Mouse (Mus musculus): Measurements from ENCODE around the gene Asxl2. TPM values are rescaled to one million over a fixed set of nuclear protein-coding genes. Genes with fewer than 3 reads are reported as not detected.

The Asxl2 gene
- polyA plus RNA-seq, 1 experiment from 2014 or later, result 19.4 TPM

DNA sequence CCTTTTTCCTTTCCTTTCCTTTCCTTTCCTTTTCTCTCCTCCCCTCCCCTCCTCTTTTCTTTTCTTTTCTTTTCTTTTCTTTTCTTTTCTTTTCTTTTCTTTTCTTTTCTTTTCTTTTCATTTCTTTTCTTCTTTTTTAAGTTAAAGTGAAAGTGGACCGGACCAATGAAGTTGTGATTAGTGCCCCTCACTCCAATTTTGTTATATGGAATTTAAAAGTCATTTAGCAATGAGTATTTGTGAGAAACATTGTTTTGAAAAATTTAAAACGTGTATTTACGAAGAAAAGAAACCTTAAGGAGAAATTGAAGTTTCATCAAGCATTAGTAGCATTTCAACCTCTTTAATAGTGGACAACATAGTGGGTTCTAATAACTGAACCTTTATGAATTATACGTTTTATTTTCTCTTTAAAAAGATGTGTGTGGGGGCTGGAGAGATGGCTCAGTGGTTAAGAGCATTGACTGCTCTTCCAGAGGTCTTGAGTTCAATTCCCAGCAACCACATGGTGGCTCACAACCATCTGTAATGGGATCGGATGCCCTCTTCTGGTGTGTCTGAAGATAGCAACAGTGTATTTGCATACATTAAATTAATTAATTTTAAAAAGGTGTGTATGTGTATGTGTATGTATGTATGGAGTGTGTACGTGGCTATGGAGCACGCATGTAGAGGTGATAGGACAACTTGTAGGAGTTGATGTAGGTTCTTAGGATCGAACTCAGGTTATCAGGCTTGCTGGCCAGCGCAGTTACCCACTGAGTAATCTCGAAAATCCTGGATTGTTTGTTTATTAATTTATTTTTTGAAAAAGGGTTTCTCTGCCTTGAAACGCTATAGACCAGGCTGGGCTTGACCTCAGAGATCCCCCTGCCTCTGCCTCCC is 1.5 kb downstream of the Asxl2 start:
- Histone ChIP-seq H3K9me3 (no peaks in the 10 kb centered on the region), H3K27ac (peak overlapping the region; percentile 96; the same call in 1 of the 2 replicates), H3K4me1 (replicated peaks) (peaks cover 15% of the 10 kb centered on the region), H3K36me3 (peaks cover 1% of the 10 kb centered on the region; the same call in 1 of the 2 replicates), H3K4me2 (peak overlapping the region; percentile 61), H3K4me3 (replicated peaks) (peak overlapping the region; percentile 78), H3K27me3 (no peaks in the 10 kb centered on the region), H3K9ac (replicated peaks) (no peak overlapping the region)
- WGBS, result 65% methylated on average over 11 of the region's 11 CpGs
- no peak for ATAC-seq (ENCODE audit: insufficient number of reproducible peaks, insufficient read depth, low FRiP score, low TSS enrichment, low read depth)

GRCm38 (mm10) chr12:3429681-3430442 is 3.2 kb downstream of the Asxl2 start:
- H3K9ac ChIP-seq (replicated peaks), result no peak overlapping the region
- ATAC-seq (ENCODE audit: insufficient number of reproducible peaks, insufficient read depth, low FRiP score, low TSS enrichment, low read depth), result no peak
- WGBS, result 87% methylated on average over 2 of the region's 2 CpGs
- H3K4me1 ChIP-seq (replicated peaks), result peaks cover 11% of the 10 kb centered on the region
- no peaks in the 10 kb centered on the region for H3K27me3 ChIP-seq
- H3K9me3 ChIP-seq, result no peaks in the 10 kb centered on the region
- H3K36me3 ChIP-seq, result no peaks in the 10 kb centered on the region
- no peak overlapping the region for H3K4me3 ChIP-seq (replicated peaks)
- no peak overlapping the region for H3K4me2 ChIP-seq
- H3K27ac ChIP-seq, result no peak overlapping the region

DNA sequence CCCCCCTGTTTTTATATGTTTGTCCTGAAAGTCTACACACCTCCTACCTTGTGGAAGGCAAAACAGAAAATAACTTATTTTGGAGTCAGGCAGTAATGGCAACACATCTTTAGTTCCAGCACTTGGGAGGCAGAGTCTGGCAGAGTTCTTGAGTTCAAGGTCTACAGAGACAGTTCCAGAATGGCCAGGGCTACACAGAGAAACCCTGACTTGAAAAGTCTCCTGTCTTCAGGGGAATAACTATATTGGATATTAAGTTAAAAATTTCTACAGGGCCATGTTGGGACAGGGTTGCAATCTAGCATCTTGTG is 3.7 kb downstream of the Asxl2 start:
- H3K9me3 ChIP-seq, result no peaks in the 10 kb centered on the region
- no peak for ATAC-seq (ENCODE audit: insufficient number of reproducible peaks, insufficient read depth, low FRiP score, low TSS enrichment, low read depth)
- H3K27me3 ChIP-seq, result no peaks in the 10 kb centered on the region
- H3K4me1 ChIP-seq (replicated peaks), result peaks cover 8% of the 10 kb centered on the region
- H3K27ac ChIP-seq, result no peak overlapping the region
- no peaks in the 10 kb centered on the region for H3K36me3 ChIP-seq
- no peak overlapping the region for H3K4me3 ChIP-seq (replicated peaks)
- no peak overlapping the region for H3K9ac ChIP-seq (replicated peaks)
- H3K4me2 ChIP-seq, result no peak overlapping the region

GRCm38 (mm10) chr12:3430985-3431384 is 4.3 kb downstream of the Asxl2 start:
- Histone ChIP-seq H3K27me3 (no peaks in the 10 kb centered on the region), H3K4me2 (no peak overlapping the region), H3K9me3 (no peaks in the 10 kb centered on the region), H3K4me1 (replicated peaks) (peaks cover 4% of the 10 kb centered on the region; the same call in 1 of the 2 replicates), H3K4me3 (replicated peaks) (no peak overlapping the region), H3K9ac (replicated peaks) (no peak overlapping the region), H3K36me3 (no peaks in the 10 kb centered on the region), H3K27ac (no peak overlapping the region)
- ATAC-seq (ENCODE audit: insufficient number of reproducible peaks, insufficient read depth, low FRiP score, low TSS enrichment, low read depth), result no peak

DNA sequence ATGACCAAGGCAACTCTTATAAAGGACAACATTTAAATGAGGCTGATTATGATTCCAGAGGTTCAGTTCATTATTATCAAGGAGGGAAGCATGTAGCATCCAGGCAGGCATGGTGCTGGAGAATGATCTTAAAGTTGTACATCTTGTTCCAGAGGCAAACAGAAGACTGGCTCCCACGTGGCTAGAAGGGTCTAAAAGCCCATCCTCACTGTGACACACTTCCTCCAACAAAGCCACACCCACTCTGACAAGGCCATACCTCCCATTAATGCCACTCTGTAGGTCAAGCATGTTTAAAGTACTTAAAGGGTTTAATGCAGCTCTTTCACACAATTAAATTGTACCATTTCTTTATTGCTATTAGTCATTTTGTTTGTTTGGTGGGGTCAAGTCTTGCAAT is 7.1 kb downstream of the Asxl2 start:
- Histone ChIP-seq H3K9me3 (no peaks in the 10 kb centered on the region; the same call in 1 of the 2 replicates), H3K4me3 (replicated peaks) (no peak overlapping the region), H3K27me3 (no peaks in the 10 kb centered on the region), H3K4me1 (replicated peaks) (no peaks in the 10 kb centered on the region), H3K9ac (replicated peaks) (no peak overlapping the region), H3K27ac (no peak overlapping the region), H3K36me3 (peaks cover 3% of the 10 kb centered on the region; the same call in 1 of the 2 replicates), H3K4me2 (no peak overlapping the region)
- ATAC-seq (ENCODE audit: insufficient number of reproducible peaks, insufficient read depth, low FRiP score, low TSS enrichment, low read depth), result no peak
- 64% methylated on average over 1 of the region's 1 CpGs for WGBS

DNA sequence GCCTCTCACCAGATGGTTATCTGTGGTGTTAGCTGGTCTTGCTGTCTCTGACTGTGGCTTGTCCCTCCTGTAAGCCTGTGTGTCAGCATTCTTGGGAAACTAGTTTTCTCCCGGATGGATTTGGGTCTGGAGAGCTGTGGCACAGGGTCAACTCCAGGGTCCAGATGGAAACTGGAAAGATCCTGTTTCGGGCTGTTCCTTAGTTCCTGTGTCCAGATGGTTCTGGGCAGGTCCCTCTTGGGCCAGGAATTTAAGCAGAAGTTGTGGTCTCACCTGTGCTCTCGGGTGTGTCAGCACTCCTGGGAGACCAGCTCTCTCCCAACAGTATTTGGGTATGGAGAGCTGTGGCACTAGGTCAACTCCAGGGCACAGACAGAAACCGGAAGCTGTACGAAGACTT is 9.8 kb downstream of the Asxl2 start:
- peaks cover 3% of the 10 kb centered on the region; the same call in 1 of the 2 replicates for H3K36me3 ChIP-seq
- no peaks in the 10 kb centered on the region for H3K4me1 ChIP-seq (replicated peaks)
- ATAC-seq (ENCODE audit: insufficient number of reproducible peaks, insufficient read depth, low FRiP score, low TSS enrichment, low read depth), result no peak
- no peak overlapping the region for H3K4me2 ChIP-seq
- no peak overlapping the region for H3K4me3 ChIP-seq (replicated peaks)
- H3K27me3 ChIP-seq, result no peaks in the 10 kb centered on the region
- no peak overlapping the region for H3K27ac ChIP-seq
- H3K9ac ChIP-seq (replicated peaks), result no peak overlapping the region
- H3K9me3 ChIP-seq, result no peaks in the 10 kb centered on the region; the same call in 1 of the 2 replicates
- 88% methylated on average over 5 of the region's 5 CpGs for WGBS

DNA sequence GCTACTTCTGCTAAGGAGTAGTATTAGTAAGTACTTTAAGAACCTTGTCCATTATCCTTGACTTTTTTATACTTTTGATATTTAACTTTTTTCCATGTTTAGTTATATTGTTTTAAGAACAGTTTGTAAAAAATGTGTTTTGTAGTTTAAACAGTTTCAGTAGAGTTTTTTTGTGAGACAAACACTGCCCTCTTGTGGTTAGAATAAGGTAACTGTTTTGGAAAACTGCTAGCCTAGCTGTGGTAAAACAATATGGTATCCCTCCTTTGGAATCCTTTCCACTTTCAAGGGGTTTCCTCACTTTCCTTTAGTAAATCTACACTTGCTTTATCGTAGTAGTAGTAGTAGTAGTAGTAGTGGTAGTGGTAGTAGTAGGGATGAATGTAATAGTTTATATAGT is 11.2 kb downstream of the Asxl2 start:
- 94% methylated on average over 1 of the region's 1 CpGs for WGBS
- no peak overlapping the region for H3K27ac ChIP-seq
- H3K9ac ChIP-seq (replicated peaks), result no peak overlapping the region
- no peaks in the 10 kb centered on the region for H3K27me3 ChIP-seq
- H3K4me2 ChIP-seq, result no peak overlapping the region
- ATAC-seq (ENCODE audit: insufficient number of reproducible peaks, insufficient read depth, low FRiP score, low TSS enrichment, low read depth), result no peak
- no peaks in the 10 kb centered on the region; the same call in 1 of the 2 replicates for H3K9me3 ChIP-seq
- H3K4me3 ChIP-seq (replicated peaks), result no peak overlapping the region
- H3K4me1 ChIP-seq (replicated peaks), result no peaks in the 10 kb centered on the region
- H3K36me3 ChIP-seq, result peaks cover 4% of the 10 kb centered on the region

GRCm38 (mm10) chr12:3440916-3441315 is 14.3 kb downstream of the Asxl2 start:
- Histone ChIP-seq H3K27ac (no peak overlapping the region), H3K36me3 (peaks cover 12% of the 10 kb centered on the region), H3K4me3 (replicated peaks) (no peak overlapping the region), H3K27me3 (no peaks in the 10 kb centered on the region), H3K9me3 (no peaks in the 10 kb centered on the region; the same call in 1 of the 2 replicates), H3K4me2 (no peak overlapping the region), H3K4me1 (replicated peaks) (no peaks in the 10 kb centered on the region), H3K9ac (replicated peaks) (no peak overlapping the region)
- ATAC-seq (ENCODE audit: insufficient number of reproducible peaks, insufficient read depth, low FRiP score, low TSS enrichment, low read depth), result no peak
- WGBS, result 81% methylated on average over 2 of the region's 2 CpGs

DNA sequence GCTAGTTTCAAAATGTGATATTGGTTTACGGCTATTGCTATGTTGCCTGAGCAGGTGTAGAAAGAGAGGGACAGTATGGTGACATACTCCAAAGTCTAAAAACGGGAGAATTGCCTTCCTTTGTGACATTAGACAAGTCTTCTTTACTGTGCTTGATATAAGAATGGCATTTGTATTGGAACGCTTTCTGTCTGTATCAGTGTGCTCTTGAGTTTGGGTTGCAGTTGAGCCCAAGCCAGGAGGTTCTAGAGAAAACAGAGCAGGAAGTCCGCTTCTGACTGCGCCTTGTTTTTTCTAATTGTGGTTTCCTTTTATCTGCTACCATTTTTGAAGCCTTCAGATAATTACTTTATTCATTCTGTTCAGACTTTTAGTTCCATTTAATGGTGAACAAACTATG is 14.7 kb downstream of the Asxl2 start:
- no peaks in the 10 kb centered on the region for H3K4me1 ChIP-seq (replicated peaks)
- no peak overlapping the region for H3K4me3 ChIP-seq (replicated peaks)
- WGBS, result 88% methylated on average over 5 of the region's 5 CpGs

GRCm38 (mm10) chr12:3453554-3453953 is 26.9 kb downstream of the Asxl2 start:
- Histone ChIP-seq H3K4me3 (replicated peaks) (no peak overlapping the region), H3K9me3 (no peaks in the 10 kb centered on the region), H3K36me3 (peaks cover 51% of the 10 kb centered on the region), H3K27ac (no peak overlapping the region), H3K9ac (replicated peaks) (no peak overlapping the region), H3K4me1 (replicated peaks) (no peaks in the 10 kb centered on the region), H3K4me2 (no peak overlapping the region), H3K27me3 (no peaks in the 10 kb centered on the region)
- ATAC-seq (ENCODE audit: insufficient number of reproducible peaks, insufficient read depth, low FRiP score, low TSS enrichment, low read depth), result no peak
- 96% methylated on average over 3 of the region's 3 CpGs for WGBS

More for the DNA sequence above, 14.7 kb downstream of the Asxl2 start:
- H3K27ac ChIP-seq, result no peak overlapping the region
- no peak for ATAC-seq (ENCODE audit: insufficient number of reproducible peaks, insufficient read depth, low FRiP score, low TSS enrichment, low read depth)
- no peak overlapping the region for H3K9ac ChIP-seq (replicated peaks)
- no peaks in the 10 kb centered on the region for H3K27me3 ChIP-seq
- H3K9me3 ChIP-seq, result no peaks in the 10 kb centered on the region; the same call in 1 of the 2 replicates
- no peak overlapping the region for H3K4me2 ChIP-seq
- H3K36me3 ChIP-seq, result peaks cover 12% of the 10 kb centered on the region

DNA sequence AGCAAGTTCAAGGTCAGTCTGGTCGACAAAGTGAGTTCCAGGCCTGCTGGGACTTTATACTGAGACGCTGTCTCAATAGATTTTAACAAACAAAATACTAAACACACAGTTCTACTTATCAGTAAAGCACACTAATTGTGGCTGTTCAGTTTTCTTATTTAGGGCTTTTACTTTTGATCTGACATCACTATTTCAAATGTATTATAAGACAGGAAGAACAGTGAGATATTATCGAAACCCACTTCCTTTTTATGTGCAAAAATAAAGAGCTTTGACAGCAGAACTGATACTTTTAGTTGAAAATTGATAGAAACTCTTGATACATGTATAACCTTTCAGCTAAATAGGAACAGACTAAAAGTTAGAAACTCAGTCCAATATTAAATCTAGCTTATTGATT is 36.4 kb downstream of the Asxl2 start:
- Histone ChIP-seq H3K4me2 (no peak overlapping the region), H3K27me3 (no peaks in the 10 kb centered on the region), H3K9ac (replicated peaks) (no peak overlapping the region), H3K9me3 (no peaks in the 10 kb centered on the region), H3K4me3 (replicated peaks) (no peak overlapping the region), H3K27ac (no peak overlapping the region), H3K4me1 (replicated peaks) (no peaks in the 10 kb centered on the region), H3K36me3 (peaks cover 38% of the 10 kb centered on the region)
- WGBS, result 96% methylated on average over 3 of the region's 3 CpGs
- ATAC-seq (ENCODE audit: insufficient number of reproducible peaks, insufficient read depth, low FRiP score, low TSS enrichment, low read depth), result no peak

Data from limb, embryonic 12.5 days (tissue).